Mouse (Mus musculus) cerebellum, adult 11-12 months (tissue): ENCODE data around the gene Sik3.
"Not testable (repeated sequence)": the region's sequence is repeated elsewhere in the genome, so short reads cannot be mapped to it uniquely, and the experiment has no call there.

Experiments used
- DNase-seq: peaks from one replicate; pipeline ENCODE4 v3.0.0; 2022

The Sik3 gene

GRCm38 (mm10) chr9:46112246-46112645, 99.6 kb downstream of the Sik3 start:
- DNase-seq: no peak

- no peak for DNase-seq
Observed at GRCm38 (mm10) chr9:46118844-46119385, 106.3 kb downstream of the Sik3 start.

GRCm38 (mm10) chr9:46119943-46120441, 107.4 kb downstream of the Sik3 start:
- DNase-seq: peak; percentile 53

GRCm38 (mm10) chr9:46120468-46121253, 108.0 kb downstream of the Sik3 start:
- DNase-seq: no peak

- no peak for DNase-seq
Observed at GRCm38 (mm10) chr9:46121486-46121885, 108.9 kb downstream of the Sik3 start.

GRCm38 (mm10) chr9:46122731-46123130, 110.1 kb downstream of the Sik3 start:
- no peak for DNase-seq

GRCm38 (mm10) chr9:46126295-46126694, 113.7 kb downstream of the Sik3 start:
- no peak for DNase-seq

GRCm38 (mm10) chr9:46127326-46127725, 114.7 kb downstream of the Sik3 start:
- DNase-seq: no peak

- no peak for DNase-seq
Observed at GRCm38 (mm10) chr9:46129241-46129640, 116.6 kb downstream of the Sik3 start.

- DNase-seq: not testable (repeated sequence)
Observed at GRCm38 (mm10) chr9:46132821-46133220, 120.2 kb downstream of the Sik3 start.

- no peak for DNase-seq
Observed at GRCm38 (mm10) chr9:46138831-46139230, 126.2 kb downstream of the Sik3 start.

- no peak for DNase-seq
Observed at GRCm38 (mm10) chr9:46140811-46141210, 128.2 kb downstream of the Sik3 start.

GRCm38 (mm10) chr9:46142031-46142430, 129.4 kb downstream of the Sik3 start:
- no peak for DNase-seq

GRCm38 (mm10) chr9:46142492-46142891, 129.9 kb downstream of the Sik3 start:
- DNase-seq: no peak

GRCm38 (mm10) chr9:46144976-46145375, 132.4 kb downstream of the Sik3 start:
- no peak for DNase-seq

GRCm38 (mm10) chr9:46146437-46146836, 133.8 kb downstream of the Sik3 start:
- no peak for DNase-seq

GRCm38 (mm10) chr9:46148723-46149122, 136.1 kb downstream of the Sik3 start:
- no peak for DNase-seq

GRCm38 (mm10) chr9:46149392-46149791, 136.8 kb downstream of the Sik3 start:
- no peak for DNase-seq

- no peak for DNase-seq
Observed at GRCm38 (mm10) chr9:46150116-46150515, 137.5 kb downstream of the Sik3 start.

GRCm38 (mm10) chr9:46150890-46151703, 138.5 kb downstream of the Sik3 start:
- DNase-seq: no peak

- no peak for DNase-seq
Observed at GRCm38 (mm10) chr9:46151704-46152040, 139.1 kb downstream of the Sik3 start.

GRCm38 (mm10) chr9:46152067-46153015, 139.7 kb downstream of the Sik3 start:
- DNase-seq: no peak

GRCm38 (mm10) chr9:46154469-46154868, 141.8 kb downstream of the Sik3 start:
- DNase-seq: no peak
